Mouse (Mus musculus) adrenal gland, postnatal 14 days (tissue): Measurements from ENCODE around the gene Hsd17b3. TPM values are rescaled to one million over a fixed set of nuclear protein-coding genes. Genes with fewer than 3 reads are reported as not detected.

Source experiments
- DNase-seq: peaks from one replicate; pipeline ENCODE4 v3.0.0; 2021; ENCODE audit warnings: mixed read lengths
- long read RNA-seq, 2 experiments: library from polyadenylated mRNA; stranded (forward); transcript quantifications; one replicate each; pipeline ENCODE4 v2.0.0; 2021
- total RNA-seq: library from RNA; stranded (reverse); gene quantifications from 2 replicates; pipeline ENCODE4 v1.2.3, GENCODE M21; 2021

Hsd17b3 gene
- 0.68 TPM in 1 of 2 replicates, not detected in the other for total RNA-seq
- long read RNA-seq, experiment 1 = 0 reads
- long read RNA-seq, experiment 2, partial matches to known transcripts = 0 of 2 reads
- long read RNA-seq, experiment 2, other reads (novel, unspliced or antisense) = 2 of 2 reads

GRCm38 (mm10) chr13:64089130-64089529 lies at the start of gene Hsd17b3:
TSS of gene Hsd17b3 (minus strand) at chr13:64089230.
- no peak for DNase-seq

- DNase-seq = peak; percentile 68
Measured at GRCm38 (mm10) chr13:64129616-64130375, 40.8 kb upstream of the Hsd17b3 start.

GRCm38 (mm10) chr13:64128858-64129615 lies 40.0 kb upstream of the Hsd17b3 start, which contains the start of gene Slc35d2:
TSS of gene Slc35d2 (minus strand) at chr13:64129368.
- DNase-seq = peak; percentile 89

GRCm38 (mm10) chr13:64126316-64126715 lies 37.3 kb upstream of the Hsd17b3 start:
- DNase-seq = no peak

- DNase-seq = no peak
Measured at GRCm38 (mm10) chr13:64124886-64125285, 35.9 kb upstream of the Hsd17b3 start.

- no peak for DNase-seq
Measured at GRCm38 (mm10) chr13:64123491-64124188, 34.6 kb upstream of the Hsd17b3 start.

GRCm38 (mm10) chr13:64120760-64121159 lies 31.7 kb upstream of the Hsd17b3 start:
- no peak for DNase-seq

- DNase-seq = no peak
Measured at GRCm38 (mm10) chr13:64117442-64117841, 28.4 kb upstream of the Hsd17b3 start.

GRCm38 (mm10) chr13:64110421-64110820 lies 21.4 kb upstream of the Hsd17b3 start:
- no peak for DNase-seq

GRCm38 (mm10) chr13:64108381-64108850 lies 19.4 kb upstream of the Hsd17b3 start:
- DNase-seq = no peak

GRCm38 (mm10) chr13:64107535-64107934 lies 18.5 kb upstream of the Hsd17b3 start:
- no peak for DNase-seq

GRCm38 (mm10) chr13:64107105-64107504 lies 18.1 kb upstream of the Hsd17b3 start:
- no peak for DNase-seq

- peak; percentile 18 for DNase-seq
Measured at GRCm38 (mm10) chr13:64105690-64106089, 16.7 kb upstream of the Hsd17b3 start.

- peak; percentile 53 for DNase-seq
Measured at GRCm38 (mm10) chr13:64100186-64100585, 11.2 kb upstream of the Hsd17b3 start.

GRCm38 (mm10) chr13:64098992-64099391 lies 10.0 kb upstream of the Hsd17b3 start:
- peak; percentile 58 for DNase-seq

GRCm38 (mm10) chr13:64093341-64093740 lies 4.3 kb upstream of the Hsd17b3 start:
- peak; percentile 87 for DNase-seq

GRCm38 (mm10) chr13:64092752-64093151 lies 3.7 kb upstream of the Hsd17b3 start:
- DNase-seq = no peak

GRCm38 (mm10) chr13:64092141-64092540 lies 3.1 kb upstream of the Hsd17b3 start:
- no peak for DNase-seq

GRCm38 (mm10) chr13:64091006-64091405 lies 2.0 kb upstream of the Hsd17b3 start:
- no peak for DNase-seq

- no peak for DNase-seq
Measured at GRCm38 (mm10) chr13:64090278-64090677, 1.2 kb upstream of the Hsd17b3 start.

GRCm38 (mm10) chr13:64088057-64088456 lies 973 bp downstream of the Hsd17b3 start:
- DNase-seq = no peak

GRCm38 (mm10) chr13:64086036-64086435 lies 3.0 kb downstream of the Hsd17b3 start:
- DNase-seq = no peak
